Mouse (Mus musculus) hindbrain, embryonic 14.5 days (tissue): Measurements from ENCODE around the gene Otoa. TPM values are rescaled to one million over a fixed set of nuclear protein-coding genes. Genes with fewer than 3 reads are reported as not detected.

Experiments used
- ATAC-seq: fragments of 200-750 bp; cut with Nextera tagmentation; 2 replicates; pipeline ENCODE4 v1.8.0; 2017; ENCODE audit warnings: moderate number of reproducible peaks, mild to moderate bottlenecking, moderate TSS enrichment, moderate library complexity; ENCODE audit not compliant: low FRiP score
- DNase-seq: peaks from one replicate; pipeline ENCODE4 v3.0.0-alpha.2; 2015; ENCODE audit warnings: low spot score
- H3K27ac ChIP-seq: fragments of 300-500 bp; sonication (generic); 2 replicates; pipeline ENCODE4 v1.5.1; 2014; ENCODE audit warnings: mild to moderate bottlenecking, moderate library complexity
- H3K27me3 ChIP-seq: fragments of 300-500 bp; sonication (generic); 2 replicates; pipeline ENCODE4 v1.6.1; 2014; ENCODE audit warnings: mild to moderate bottlenecking, low read length, mixed read lengths; ENCODE audit not compliant: control insufficient read depth, insufficient read depth
- H3K36me3 ChIP-seq: fragments of 300-500 bp; sonication (generic); replicated peaks from 2 replicates; pipeline ENCODE4 v1.6.1; 2014; ENCODE audit not compliant: control insufficient read depth, insufficient read depth
- H3K4me1 ChIP-seq: fragments of 300-500 bp; sonication (generic); replicated peaks from 2 replicates; pipeline ENCODE4 v1.6.1; 2014; ENCODE audit warnings: antibody characterized with exemption, low read length, mixed read lengths; ENCODE audit not compliant: control insufficient read depth, insufficient read depth
- H3K4me2 ChIP-seq: fragments of 300-500 bp; sonication (generic); replicated peaks from 2 replicates; pipeline ENCODE4 v1.6.1; 2014; ENCODE audit warnings: mild to moderate bottlenecking, moderate library complexity
- H3K4me3 ChIP-seq: fragments of 300-500 bp; sonication (generic); replicated peaks from 2 replicates; pipeline ENCODE4 v1.5.1; 2014; ENCODE audit warnings: mild to moderate bottlenecking, low read length
- H3K9ac ChIP-seq: fragments of 300-500 bp; sonication (generic); 2 replicates; pipeline ENCODE4 v1.6.1; 2014
- H3K9me3 ChIP-seq: fragments of 300-500 bp; sonication (generic); 2 replicates; pipeline ENCODE4 v1.6.1; 2016; ENCODE audit warnings: low read length; ENCODE audit not compliant: control insufficient read depth
- WGBS: fragments of 180-500 bp; shearing (Covaris S2); extraction: QIAGEN DNeasy Blood & Tissue Kit; methylation state at CpG from one replicate; pipeline ENCODE4 v1.1.7; 2014; 5-methylcytosine and 5-hydroxymethylcytosine counted together
- polyA plus RNA-seq: library from polyadenylated mRNA; unstranded; fragments of >200 nt; fragmentation: Nextera tagmentation; extraction: Ambion mirVana; gene quantifications from 2 replicates; pipeline ENCODE4 v1.2.1, GENCODE M21; 2014

Otoa gene
- polyA plus RNA-seq, 1 experiment from 2014 or later: 0.07 TPM

DNA sequence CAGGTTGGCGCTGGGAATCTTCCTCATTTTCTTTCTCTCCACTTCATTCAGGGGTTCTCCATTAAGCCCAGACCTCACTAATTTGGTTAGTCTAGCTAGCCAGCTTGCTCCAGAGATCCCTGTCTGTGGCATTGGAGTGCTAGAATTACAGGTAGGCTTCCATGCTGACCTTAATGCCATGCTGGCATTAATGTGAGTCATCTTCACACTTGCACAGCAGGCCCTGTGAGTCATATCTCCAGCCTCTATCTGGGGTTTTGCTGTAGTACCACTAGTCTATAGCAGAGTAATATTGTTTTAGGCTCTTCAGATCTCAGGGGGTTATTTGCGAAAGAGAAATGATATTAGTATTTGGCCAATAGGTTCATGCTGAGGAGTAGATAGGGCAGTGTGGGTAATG, 70.7 kb downstream of the Otoa start:
- Histone ChIP-seq H3K4me3 (no peak overlapping the region), H3K27me3 (no peaks in the 10 kb centered on the region), H3K36me3 (no peaks in the 10 kb centered on the region), H3K27ac (no peak overlapping the region), H3K4me1 (no peaks in the 10 kb centered on the region), H3K9ac (no peak overlapping the region), H3K4me2 (no peak overlapping the region), H3K9me3 (no peaks in the 10 kb centered on the region)
- 94% methylated on average over 2 of the region's 2 CpGs for WGBS
- ATAC-seq (no peak), DNase-seq (no peak)

DNA sequence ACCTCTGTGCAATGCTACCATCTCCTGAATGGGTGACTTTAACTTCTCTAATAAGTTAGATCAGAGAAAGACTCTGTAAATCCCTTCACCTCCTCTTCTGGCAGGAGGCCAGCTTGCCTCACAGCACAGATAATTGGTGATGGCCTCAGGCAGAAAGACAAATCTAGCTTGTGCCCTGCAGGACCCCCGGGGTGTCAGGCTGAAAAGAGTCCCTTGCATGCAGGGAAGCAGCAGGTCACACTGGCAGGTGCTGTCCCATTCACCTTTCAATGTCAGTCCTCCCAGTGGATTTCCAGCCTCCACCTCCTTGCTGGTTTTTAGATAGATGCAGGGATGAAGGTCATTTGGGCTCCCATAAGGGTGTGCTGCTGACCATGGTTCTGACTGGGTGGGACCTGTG, 84.2 kb downstream of the Otoa start:
- no peak for DNase-seq

GRCm38 (mm10) chr7:121171888-121172287, 90.4 kb downstream of the Otoa start:
- no peak overlapping the region for H3K4me3 ChIP-seq
- no peaks in the 10 kb centered on the region for H3K9me3 ChIP-seq
- DNase-seq (peak; percentile 26), ATAC-seq (peak; percentile 34; the same call in 1 of the 2 replicates)
- no peak overlapping the region for H3K9ac ChIP-seq
- H3K4me2 ChIP-seq: no peak overlapping the region
- WGBS: 6% methylated on average over 6 of the region's 6 CpGs
- no peaks in the 10 kb centered on the region for H3K27me3 ChIP-seq
- peaks cover 7% of the 10 kb centered on the region; the same call in 1 of the 2 replicates for H3K4me1 ChIP-seq
- no peaks in the 10 kb centered on the region for H3K36me3 ChIP-seq
- H3K27ac ChIP-seq: no peak overlapping the region

More for the DNA sequence above, 84.2 kb downstream of the Otoa start:
- Histone ChIP-seq H3K27me3 (no peaks in the 10 kb centered on the region), H3K9me3 (no peaks in the 10 kb centered on the region), H3K27ac (no peak overlapping the region), H3K4me3 (no peak overlapping the region), H3K4me1 (no peaks in the 10 kb centered on the region), H3K4me2 (no peak overlapping the region), H3K36me3 (no peaks in the 10 kb centered on the region), H3K9ac (no peak overlapping the region)
- WGBS: 29% methylated on average over 1 of the region's 1 CpGs
- ATAC-seq: no peak

DNA sequence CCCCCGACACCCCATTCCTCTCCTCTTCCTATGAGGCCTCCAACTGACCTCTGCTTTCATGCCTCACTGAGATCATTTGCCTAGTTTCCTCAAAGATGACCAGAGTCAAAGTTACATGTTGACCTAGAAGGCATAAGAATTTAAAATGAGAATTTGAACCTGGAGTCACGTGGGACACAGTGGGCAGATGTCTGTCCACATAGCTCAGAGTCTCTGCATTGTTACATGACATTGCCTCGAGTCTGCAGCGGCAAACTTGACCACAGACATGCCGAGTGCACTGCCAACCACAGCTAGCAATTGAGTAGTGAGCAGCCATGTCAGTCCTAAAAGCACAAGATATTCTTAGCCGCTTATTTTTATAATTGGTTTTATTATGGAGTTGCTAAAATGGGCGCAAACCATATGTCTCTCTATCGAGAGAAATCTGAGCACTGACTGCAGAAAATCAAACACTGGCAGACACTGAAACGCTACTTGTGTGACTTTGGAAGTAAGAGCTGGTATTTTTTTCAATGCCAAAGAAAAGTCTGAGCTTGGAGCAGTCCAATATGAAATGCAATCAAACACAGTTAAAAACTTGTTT, 105.8 kb downstream of the Otoa start:
- no peak overlapping the region for H3K4me3 ChIP-seq
- no peaks in the 10 kb centered on the region for H3K9me3 ChIP-seq
- H3K27ac ChIP-seq: no peak overlapping the region
- no peaks in the 10 kb centered on the region for H3K27me3 ChIP-seq
- WGBS: 85% methylated on average over 9 of the region's 9 CpGs
- ATAC-seq (no peak), DNase-seq (no peak)
- no peaks in the 10 kb centered on the region for H3K36me3 ChIP-seq
- H3K4me1 ChIP-seq: no peaks in the 10 kb centered on the region
- H3K9ac ChIP-seq: no peak overlapping the region
- H3K4me2 ChIP-seq: no peak overlapping the region

- H3K9ac ChIP-seq: no peak overlapping the region
Observed at GRCm38 (mm10) chr7:121188976-121189375, 107.5 kb downstream of the Otoa start.

GRCm38 (mm10) chr7:121198933-121199332, 117.5 kb downstream of the Otoa start:
- no peaks in the 10 kb centered on the region for H3K36me3 ChIP-seq
- no peaks in the 10 kb centered on the region for H3K27me3 ChIP-seq
- WGBS: 61% methylated on average over 8 of the region's 8 CpGs
- no peaks in the 10 kb centered on the region for H3K9me3 ChIP-seq
- DNase-seq (peak; percentile 56), ATAC-seq (no peak)
- no peak overlapping the region for H3K27ac ChIP-seq
- no peak overlapping the region for H3K9ac ChIP-seq
- H3K4me3 ChIP-seq: no peak overlapping the region
- no peak overlapping the region for H3K4me2 ChIP-seq
- no peaks in the 10 kb centered on the region for H3K4me1 ChIP-seq

More at GRCm38 (mm10) chr7:121188976-121189375, 107.5 kb downstream of the Otoa start:
- ATAC-seq: no peak
- no peaks in the 10 kb centered on the region for H3K9me3 ChIP-seq
- no peak for DNase-seq
- H3K4me3 ChIP-seq: no peak overlapping the region
- no peak overlapping the region for H3K4me2 ChIP-seq
- no peak overlapping the region for H3K27ac ChIP-seq
- 92% methylated on average over 7 of the region's 7 CpGs for WGBS
- H3K4me1 ChIP-seq: no peaks in the 10 kb centered on the region
- no peaks in the 10 kb centered on the region for H3K36me3 ChIP-seq
- H3K27me3 ChIP-seq: no peaks in the 10 kb centered on the region

- no peaks in the 10 kb centered on the region; the same call in 1 of the 2 replicates for H3K4me1 ChIP-seq
- H3K36me3 ChIP-seq: no peaks in the 10 kb centered on the region
- DNase-seq: no peak
- H3K4me3 ChIP-seq: no peak overlapping the region
- 88% methylated on average over 4 of the region's 4 CpGs for WGBS
- no peaks in the 10 kb centered on the region for H3K27me3 ChIP-seq
- no peaks in the 10 kb centered on the region for H3K9me3 ChIP-seq
- H3K27ac ChIP-seq: no peak overlapping the region
- no peak overlapping the region for H3K4me2 ChIP-seq
- H3K9ac ChIP-seq: no peak overlapping the region
- ATAC-seq: no peak
Observed at GRCm38 (mm10) chr7:121211804-121212203, 130.4 kb downstream of the Otoa start.

Other genes starting within 250 kb of the Otoa start
- gene Eef2k, start 238.8 kb upstream of the Otoa start, polyA plus RNA-seq: 15.0 and 15.9 TPM in 2 replicates
- gene Polr3e, start 163.9 kb upstream of the Otoa start, polyA plus RNA-seq: 16.6 and 17.9 TPM in 2 replicates
- 19.6 and 23.1 TPM in 2 replicates for gene Cdr2, start 99.3 kb upstream of the Otoa start, polyA plus RNA-seq
- gene Mfsd13b, start 99.1 kb upstream of the Otoa start, polyA plus RNA-seq: 0.31 and 0.37 TPM in 2 replicates
- 203 and 209 TPM in 2 replicates for gene Mettl9, start 47.2 kb upstream of the Otoa start, polyA plus RNA-seq
- gene Igsf6, start 7.1 kb upstream of the Otoa start, polyA plus RNA-seq: 0.82 and 1.5 TPM in 2 replicates